Mouse (Mus musculus) liver, adult 2 months (tissue): Measurements from ENCODE around the gene P4htm.

Experiments
- CTCF ChIP-seq: fragments of 200-500 bp; IDR thresholded peaks from 2 replicates; pipeline ENCODE4 v1.5.1; 2011; ENCODE audit warnings: low read depth, low read length, control low read depth
- POLR2A ChIP-seq: fragments of 200-500 bp; IDR thresholded peaks from 2 replicates; pipeline ENCODE4 v1.6.1; 2011; ENCODE audit warnings: low read length, control low read depth; ENCODE audit not compliant: insufficient read depth; ENCODE audit errors: extremely low read depth

DNA sequence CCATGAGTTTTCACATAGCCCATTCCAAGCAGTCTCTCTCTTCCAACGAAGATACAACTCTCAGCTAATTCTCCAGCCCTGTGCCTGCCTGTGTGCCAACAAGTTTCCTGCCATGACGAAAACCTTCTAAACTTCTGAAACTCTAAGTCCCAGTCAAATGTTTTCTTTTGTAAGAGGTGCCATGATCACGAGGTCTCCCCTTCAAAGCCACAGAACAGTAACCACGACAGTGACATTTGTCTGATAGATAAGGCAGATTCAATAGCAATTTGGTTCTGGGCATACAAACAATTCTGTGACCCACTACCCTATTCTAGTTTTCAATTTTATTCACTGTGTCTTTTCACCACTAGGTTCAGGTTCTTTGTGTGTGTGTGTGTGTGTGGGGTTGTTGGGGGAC, 30.7 kb upstream of the P4htm start:
- TF ChIP-seq CTCF (no peak), POLR2A (no peak)
